Mouse (Mus musculus) thymus, adult 2 months (tissue): Measurements from ENCODE around the gene Adamtsl3.

Experiments
- CTCF ChIP-seq: fragments of 200-500 bp; IDR thresholded peaks from 2 replicates; pipeline ENCODE4 v1.5.1; 2012; ENCODE audit warnings: mild to moderate bottlenecking, control low read depth, low read length, moderate library complexity, borderline replicate concordance; ENCODE audit not compliant: control insufficient read depth, poor library complexity, insufficient read depth; ENCODE audit errors: extremely low read depth
- POLR2A ChIP-seq: fragments of 200-500 bp; IDR thresholded peaks from 2 replicates; pipeline ENCODE4 v1.6.1; 2012; ENCODE audit warnings: mild to moderate bottlenecking, low read length, control low read depth, moderate library complexity; ENCODE audit not compliant: control insufficient read depth, poor library complexity, insufficient read depth; ENCODE audit errors: extremely low read depth

- TF ChIP-seq CTCF (no peak), POLR2A (no peak)
Observed at GRCm38 (mm10) chr7:82360186-82360585, 24.7 kb downstream of the Adamtsl3 start.
